Mouse (Mus musculus): ENCODE results near the gene Urod. TPM values are rescaled to one million over a fixed set of nuclear protein-coding genes. Genes with fewer than 3 reads are reported as not detected.

Gene Urod
- polyA plus RNA-seq, 2 experiments, result 78.5 to 79.2 TPM

- DNase-seq (ENCODE audit: low spot score) (peak; percentile 81), ATAC-seq (ENCODE audit: low FRiP score, low read depth) (peak; percentile 73; the same call in 1 of the 2 replicates)
- no peak overlapping the region for H3K4me3 ChIP-seq (replicated peaks; ENCODE audit: low read length)
- H3K27me3 ChIP-seq (ENCODE audit: control insufficient read depth, insufficient read depth, low read length), result no peaks in the 10 kb centered on the region
- no peak overlapping the region; the same call in 1 of the 2 replicates for H3K4me2 ChIP-seq (replicated peaks; ENCODE audit: low read depth, low read length, severe bottlenecking)
- no peaks in the 10 kb centered on the region for H3K4me1 ChIP-seq (ENCODE audit: control insufficient read depth, insufficient read depth, low read length)
- H3K36me3 ChIP-seq (ENCODE audit: control insufficient read depth, insufficient read depth, low read length), result peaks cover 45% of the 10 kb centered on the region
- TF ChIP-seq POLR2A (IDR thresholded peaks at IDR 0.05; ENCODE audit: borderline replicate concordance, extremely low read depth, insufficient read depth, insufficient read length), result no peak
- H3K9me3 ChIP-seq (ENCODE audit: control insufficient read depth, low read length), result no peaks in the 10 kb centered on the region
- H3K27ac ChIP-seq (replicated peaks; ENCODE audit: low read depth, low read length), result no peak overlapping the region
- H3K9ac ChIP-seq (ENCODE audit: low read depth, low read length, severe bottlenecking), result no peak overlapping the region
- WGBS, result 52% methylated on average over 37 of the region's 38 CpGs
These were observed 8.6 kb upstream of the Urod start for GRCm38 (mm10) chr4:117002543-117003521.

GRCm38 (mm10) chr4:117001957-117002356 is 7.7 kb upstream of the Urod start:
- H3K4me1 ChIP-seq (ENCODE audit: control insufficient read depth, insufficient read depth, low read length), result no peaks in the 10 kb centered on the region
- no peak overlapping the region for H3K4me2 ChIP-seq (replicated peaks; ENCODE audit: low read depth, low read length, severe bottlenecking)
- no peak for ATAC-seq (ENCODE audit: low FRiP score, low read depth)
- H3K9me3 ChIP-seq (ENCODE audit: control insufficient read depth, low read length), result no peaks in the 10 kb centered on the region
- 92% methylated on average over 16 of the region's 16 CpGs for WGBS
- no peak overlapping the region for H3K27ac ChIP-seq (replicated peaks; ENCODE audit: low read depth, low read length)
- H3K9ac ChIP-seq (ENCODE audit: low read depth, low read length, severe bottlenecking), result no peak overlapping the region
- no peaks in the 10 kb centered on the region for H3K27me3 ChIP-seq (ENCODE audit: control insufficient read depth, insufficient read depth, low read length)
- no peak for DNase-seq (ENCODE audit: low spot score)
- H3K4me3 ChIP-seq (replicated peaks; ENCODE audit: low read length), result no peak overlapping the region
- TF ChIP-seq POLR2A (IDR thresholded peaks at IDR 0.05; ENCODE audit: borderline replicate concordance, extremely low read depth, insufficient read depth, insufficient read length), result no peak
- H3K36me3 ChIP-seq (ENCODE audit: control insufficient read depth, insufficient read depth, low read length), result peaks cover 45% of the 10 kb centered on the region

GRCm38 (mm10) chr4:116999513-117000154 is 5.4 kb upstream of the Urod start:
- no peak overlapping the region for H3K27ac ChIP-seq (replicated peaks; ENCODE audit: low read depth, low read length)
- no peak overlapping the region for H3K4me2 ChIP-seq (replicated peaks; ENCODE audit: low read depth, low read length, severe bottlenecking)
- no peak for DNase-seq (ENCODE audit: low spot score)
- H3K9ac ChIP-seq (ENCODE audit: low read depth, low read length, severe bottlenecking), result no peak overlapping the region
- no peak for TF ChIP-seq POLR2A (IDR thresholded peaks at IDR 0.05; ENCODE audit: borderline replicate concordance, extremely low read depth, insufficient read depth, insufficient read length)
- peaks cover 45% of the 10 kb centered on the region for H3K36me3 ChIP-seq (ENCODE audit: control insufficient read depth, insufficient read depth, low read length)
- no peaks in the 10 kb centered on the region for H3K9me3 ChIP-seq (ENCODE audit: control insufficient read depth, low read length)
- ATAC-seq (ENCODE audit: low FRiP score, low read depth), result no peak
- peaks cover 8% of the 10 kb centered on the region for H3K4me1 ChIP-seq (ENCODE audit: control insufficient read depth, insufficient read depth, low read length)
- H3K4me3 ChIP-seq (replicated peaks; ENCODE audit: low read length), result no peak overlapping the region
- no peaks in the 10 kb centered on the region for H3K27me3 ChIP-seq (ENCODE audit: control insufficient read depth, insufficient read depth, low read length)
- 95% methylated on average over 17 of the region's 17 CpGs for WGBS

GRCm38 (mm10) chr4:116995798-116996135 is 1.6 kb upstream of the Urod start:
- Histone ChIP-seq H3K4me1 (ENCODE audit: control insufficient read depth, insufficient read depth, low read length) (peaks cover 8% of the 10 kb centered on the region), H3K9ac (ENCODE audit: low read depth, low read length, severe bottlenecking) (peak overlapping the region; percentile 75), H3K27ac (replicated peaks; ENCODE audit: low read depth, low read length) (no peak overlapping the region), H3K4me3 (replicated peaks; ENCODE audit: low read length) (peak overlapping the region; percentile 90), H3K4me2 (replicated peaks; ENCODE audit: low read depth, low read length, severe bottlenecking) (peak overlapping the region; percentile 99), H3K27me3 (ENCODE audit: control insufficient read depth, insufficient read depth, low read length) (no peaks in the 10 kb centered on the region), H3K36me3 (ENCODE audit: control insufficient read depth, insufficient read depth, low read length) (peaks cover 25% of the 10 kb centered on the region), H3K9me3 (ENCODE audit: control insufficient read depth, low read length) (no peaks in the 10 kb centered on the region)
- TF ChIP-seq POLR2A (IDR thresholded peaks at IDR 0.05; ENCODE audit: borderline replicate concordance, extremely low read depth, insufficient read depth, insufficient read length), result no peak
- peak; percentile 33 for DNase-seq (ENCODE audit: low spot score)
- WGBS, result 1% methylated on average over 16 of the region's 16 CpGs
- ATAC-seq (ENCODE audit: low FRiP score, low read depth), result no peak; the same call in 1 of the 2 replicates

- peak; percentile 67 for DNase-seq (ENCODE audit: low spot score)
- H3K27ac ChIP-seq (replicated peaks; ENCODE audit: low read depth, low read length), result peak within 1 kb of the TSS; percentile 61
- no peak for TF ChIP-seq POLR2A (IDR thresholded peaks at IDR 0.05; ENCODE audit: borderline replicate concordance, extremely low read depth, insufficient read depth, insufficient read length)
- H3K4me1 ChIP-seq (ENCODE audit: control insufficient read depth, insufficient read depth, low read length), result peaks cover 8% of the 10 kb centered on the region
- peak; percentile 62 for ATAC-seq (ENCODE audit: low FRiP score, low read depth)
- no peaks in the 10 kb centered on the region for H3K27me3 ChIP-seq (ENCODE audit: control insufficient read depth, insufficient read depth, low read length)
- no peaks in the 10 kb centered on the region for H3K9me3 ChIP-seq (ENCODE audit: control insufficient read depth, low read length)
- peaks cover 25% of the 10 kb centered on the region for H3K36me3 ChIP-seq (ENCODE audit: control insufficient read depth, insufficient read depth, low read length)
- H3K4me2 ChIP-seq (replicated peaks; ENCODE audit: low read depth, low read length, severe bottlenecking), result peak within 1 kb of the TSS; percentile 99
- H3K4me3 ChIP-seq (replicated peaks; ENCODE audit: low read length), result peak within 1 kb of the TSS; percentile 90
- peak within 1 kb of the TSS; percentile 75 for H3K9ac ChIP-seq (ENCODE audit: low read depth, low read length, severe bottlenecking)
- WGBS, result 1% methylated on average over 43 of the region's 58 CpGs
These were observed 1.1 kb upstream of the Urod start, which contains the start of gene Hectd3 for GRCm38 (mm10) chr4:116995131-116995797. TSS of gene Hectd3 (plus strand) at chr4:116995317.

Data from limb, embryonic 14.5 days (tissue).